Mouse (Mus musculus) MEL (cell line): ENCODE measurements at regions not wholly inside any gene's neighbourhood (a gene's known extent, or its start where the extent isn't known, plus 50 kb on each side); places are given as distances from the start of the nearest gene placed in this dataset.

Source experiments
- DNase-seq: peaks from one replicate; pipeline ENCODE4 v3.0.0; 2011; ENCODE audit warnings: low read depth, low spot score
- H3K27ac ChIP-seq: 2 replicates; pipeline ENCODE4 v1.5.1; 2012; ENCODE audit warnings: low read depth, mild to moderate bottlenecking, control low read depth, low read length, moderate library complexity; ENCODE audit not compliant: control insufficient read depth
- H3K27me3 ChIP-seq, 2 experiments: fragments of 150-350 bp in 1 of 2; sonication (generic) in 1 of 2; 2 replicates each; pipeline ENCODE4 v1.6.1; 2012; ENCODE audit warnings: low read length in 2 of 2, mild to moderate bottlenecking in 2 of 2, improper control_type of control experiment in 1 of 2, moderate library complexity in 1 of 2; ENCODE audit not compliant: insufficient read depth in 2 of 2, control insufficient read depth in 1 of 2
- H3K36me3 ChIP-seq, 2 experiments: 2 replicates each; pipeline ENCODE4 v1.6.1; 2012 to 2014; ENCODE audit warnings: low read length in 2 of 2, improper control_type of control experiment in 1 of 2, inconsistent platforms in 1 of 2, mild to moderate bottlenecking in 1 of 2; ENCODE audit not compliant: insufficient read depth in 2 of 2, control insufficient read depth in 1 of 2
- H3K4me1 ChIP-seq, 2 experiments: fragments of 150-350 bp in 1 of 2; sonication (generic) in 1 of 2; 2 replicates each; pipeline ENCODE4 v1.6.1; 2012; ENCODE audit warnings: low read length in 2 of 2, improper control_type of control experiment in 1 of 2, mild to moderate bottlenecking in 1 of 2; ENCODE audit not compliant: insufficient read depth in 2 of 2, control insufficient read depth in 1 of 2
- H3K4me3 ChIP-seq, 2 experiments: fragments of 150-350 bp in 1 of 2; sonication (generic) in 1 of 2; 2 replicates each; pipeline ENCODE4 v1.5.1; 2012; ENCODE audit warnings: low read depth in 2 of 2, low read length in 2 of 2, mild to moderate bottlenecking in 2 of 2, moderate library complexity in 2 of 2, control low read depth in 1 of 2, improper control_type of control experiment in 1 of 2; ENCODE audit not compliant: control insufficient read depth in 1 of 2, insufficient read depth in 1 of 2
- H3K79me2 ChIP-seq: 2 replicates; pipeline ENCODE4 v1.6.1; 2012; ENCODE audit warnings: mild to moderate bottlenecking, low read length, moderate library complexity; ENCODE audit not compliant: control insufficient read depth, poor library complexity, insufficient read depth
- H3K9ac ChIP-seq: 2 replicates; pipeline ENCODE4 v1.6.1; 2012; ENCODE audit warnings: low read depth, mild to moderate bottlenecking, control low read depth, low read length, moderate library complexity; ENCODE audit not compliant: control insufficient read depth, poor library complexity, severe bottlenecking
- H3K9me3 ChIP-seq: fragments of 150-350 bp; sonication (generic); replicated peaks from 2 replicates; pipeline ENCODE4 v1.6.1; 2012; ENCODE audit warnings: mild to moderate bottlenecking, low read length, improper control_type of control experiment, moderate library complexity; ENCODE audit not compliant: insufficient read depth
- CTCF ChIP-seq, 3 experiments: IDR thresholded peaks in 2 of 3; conservative IDR thresholded peaks in 1 of 3; 2 replicates each; pipeline ENCODE4 v1.5.1; 2011 to 2012; ENCODE audit warnings: low read length in 3 of 3, low read depth in 2 of 3, mild to moderate bottlenecking in 2 of 3, improper control_type of control experiment in 1 of 3, inconsistent platforms in 1 of 3, mixed read lengths in 1 of 3, moderate library complexity in 1 of 3; ENCODE audit not compliant: control insufficient read depth in 1 of 3, insufficient read depth in 1 of 3, poor library complexity in 1 of 3, severe bottlenecking in 1 of 3
- ELF1 ChIP-seq: IDR thresholded peaks from 2 replicates; pipeline ENCODE4 v1.6.1; 2014; ENCODE audit warnings: low read depth, mild to moderate bottlenecking, inconsistent platforms, low read length, improper control_type of control experiment, moderate library complexity
- EP300 ChIP-seq, 2 experiments: IDR thresholded peaks; 2 replicates each; pipeline ENCODE4 v1.6.1; 2011; ENCODE audit warnings: improper control_type of control experiment in 2 of 2, low read length in 2 of 2, low read depth in 1 of 2, mild to moderate bottlenecking in 1 of 2
- JUND ChIP-seq: IDR thresholded peaks from 2 replicates; pipeline ENCODE4 v1.6.1; 2011; ENCODE audit warnings: low read depth, mild to moderate bottlenecking, improper control_type of control experiment, low read length
- MAFK ChIP-seq: IDR thresholded peaks from 2 replicates; pipeline ENCODE4 v1.6.1; 2011; ENCODE audit warnings: low read depth, mild to moderate bottlenecking, low read length, improper control_type of control experiment, borderline replicate concordance
- MAZ ChIP-seq: IDR thresholded peaks from 2 replicates; pipeline ENCODE4 v1.6.1; 2012; ENCODE audit warnings: low read depth, mild to moderate bottlenecking, inconsistent platforms, low read length, improper control_type of control experiment
- MEF2A ChIP-seq: IDR thresholded peaks from 2 replicates; pipeline ENCODE4 v1.6.1; 2014; ENCODE audit warnings: low read depth, mild to moderate bottlenecking, inconsistent platforms, low read length, improper control_type of control experiment; ENCODE audit not compliant: poor library complexity, insufficient replicate concordance, severe bottlenecking; ENCODE audit errors: extremely low read depth
- MXI1 ChIP-seq: IDR thresholded peaks from 2 replicates; pipeline ENCODE4 v1.6.1; 2011; ENCODE audit warnings: mild to moderate bottlenecking, low read depth, low read length, improper control_type of control experiment
- MYB ChIP-seq: IDR thresholded peaks from 2 replicates; pipeline ENCODE4 v1.6.1; 2011; ENCODE audit warnings: mild to moderate bottlenecking, low read depth, low read length, improper control_type of control experiment
- MYC ChIP-seq: IDR thresholded peaks from 2 replicates; pipeline ENCODE4 v1.6.1; 2011; ENCODE audit warnings: low read depth, mild to moderate bottlenecking, low read length, improper control_type of control experiment, moderate library complexity
- NRF1 ChIP-seq: IDR thresholded peaks from 2 replicates; pipeline ENCODE4 v1.6.1; 2014; ENCODE audit warnings: low read depth, mild to moderate bottlenecking, inconsistent platforms, low read length, improper control_type of control experiment, moderate library complexity; ENCODE audit not compliant: poor library complexity, insufficient read depth, severe bottlenecking
- POLR2A ChIP-seq, 2 experiments: IDR thresholded peaks; 2 replicates each; pipeline ENCODE4 v1.6.1; 2011 to 2012; ENCODE audit warnings: low read length in 2 of 2, mild to moderate bottlenecking in 2 of 2, control low read depth in 1 of 2, improper control_type of control experiment in 1 of 2, low read depth in 1 of 2, moderate library complexity in 1 of 2; ENCODE audit not compliant: control insufficient read depth in 1 of 2, insufficient read depth in 1 of 2, poor library complexity in 1 of 2
- POLR2AphosphoS5 ChIP-seq: IDR thresholded peaks from 2 replicates; pipeline ENCODE4 v1.6.1; 2012; ENCODE audit warnings: low read depth, borderline replicate concordance, mild to moderate bottlenecking, inconsistent platforms, low read length, moderate library complexity, mixed read lengths
- RAD21 ChIP-seq: IDR thresholded peaks from 2 replicates; pipeline ENCODE4 v1.6.1; 2011; ENCODE audit warnings: mild to moderate bottlenecking, low read depth, low read length, improper control_type of control experiment
- TBP ChIP-seq: IDR thresholded peaks from 2 replicates; pipeline ENCODE4 v1.8.0; 2011; ENCODE audit warnings: low read depth, low read length, improper control_type of control experiment
- TCF12 ChIP-seq: IDR thresholded peaks from 2 replicates; pipeline ENCODE4 v1.6.1; 2014; ENCODE audit warnings: low read depth, mild to moderate bottlenecking, inconsistent platforms, low read length, improper control_type of control experiment, moderate library complexity
- USF1 ChIP-seq: IDR thresholded peaks from 2 replicates; pipeline ENCODE4 v1.6.1; 2014; ENCODE audit warnings: low read depth, mild to moderate bottlenecking, inconsistent platforms, low read length, improper control_type of control experiment, moderate library complexity
- USF2 ChIP-seq, 2 experiments: IDR thresholded peaks; 2 replicates each; pipeline ENCODE4 v1.6.1; 2011 to 2012; ENCODE audit warnings: improper control_type of control experiment in 2 of 2, low read length in 2 of 2, borderline replicate concordance in 1 of 2, inconsistent platforms in 1 of 2, low read depth in 1 of 2, mild to moderate bottlenecking in 1 of 2; ENCODE audit not compliant: insufficient read depth in 1 of 2
- ZNF384 ChIP-seq: IDR thresholded peaks from 2 replicates; pipeline ENCODE4 v1.6.1; 2012; ENCODE audit warnings: low read depth, mild to moderate bottlenecking, inconsistent platforms, low read length, improper control_type of control experiment

- Histone ChIP-seq H3K9ac (no peak overlapping the region), H3K79me2 (no peaks in the 10 kb centered on the region)
- TF ChIP-seq TCF12 (no peak), EP300 (IDR thresholded peaks at IDR 0.05; ENCODE audit: low read depth in 1 of 2, low read length in 2 of 2) (no peak), ELF1 (no peak), CTCF (IDR thresholded peaks at IDR 0.05 in 2 of 3, conservative IDR thresholded peaks at IDR 0.05 in 1 of 3; ENCODE audit: control insufficient read depth in 1 of 3, insufficient read depth in 1 of 3, low read depth in 2 of 3, low read length in 3 of 3, poor library complexity in 1 of 3, severe bottlenecking in 1 of 3) (no peak), TBP (no peak), MEF2A (no peak), ZNF384 (no peak)
Measured at GRCm38 (mm10) chr5:63503056-63503845, 145.7 kb upstream of the Nwd2 start.

GRCm38 (mm10) chr5:63534197-63534596 lies 114.7 kb upstream of the Nwd2 start:
- no peaks in the 10 kb centered on the region for H3K9me3 ChIP-seq
- H3K36me3 ChIP-seq, result no peaks in the 10 kb centered on the region
- no peak overlapping the region for H3K9ac ChIP-seq
- TF ChIP-seq RAD21 (no peak), USF2 (IDR thresholded peaks at IDR 0.05; ENCODE audit: borderline replicate concordance in 1 of 2, insufficient read depth in 1 of 2, low read depth in 1 of 2, low read length in 2 of 2) (no peak), MAFK (no peak), MAZ (no peak), USF1 (no peak), MXI1 (no peak), JUND (no peak), TBP (no peak), POLR2AphosphoS5 (no peak), NRF1 (no peak), POLR2A (IDR thresholded peaks at IDR 0.05; ENCODE audit: control insufficient read depth in 1 of 2, insufficient read depth in 1 of 2, low read depth in 1 of 2, low read length in 2 of 2, poor library complexity in 1 of 2) (no peak), MYC (no peak), ELF1 (no peak), EP300 (IDR thresholded peaks at IDR 0.05; ENCODE audit: low read depth in 1 of 2, low read length in 2 of 2) (no peak), MYB (no peak)
- TF ChIP-seq, all 39 proteins: peak for 0
- Histone ChIP-seq H3K27me3 (no peaks in the 10 kb centered on the region), H3K79me2 (no peaks in the 10 kb centered on the region), H3K27ac (no peak overlapping the region), H3K4me3 (no peak overlapping the region), H3K4me1 (no peaks in the 10 kb centered on the region)
- DNase-seq, result no peak

More at GRCm38 (mm10) chr5:63503056-63503845, 145.7 kb upstream of the Nwd2 start:
- no peak overlapping the region for H3K4me3 ChIP-seq
- no peaks in the 10 kb centered on the region for H3K9me3 ChIP-seq
- no peaks in the 10 kb centered on the region for H3K36me3 ChIP-seq
- H3K27ac ChIP-seq, result no peak overlapping the region
- H3K4me1 ChIP-seq, result no peaks in the 10 kb centered on the region
- DNase-seq, result no peak
- no peaks in the 10 kb centered on the region for H3K27me3 ChIP-seq
